Comparison of ENCODE assay signal across 27 mouse cellular contexts in genomic region chr3:21423139-21423538, GRCm38 (mm10).
"Had no signal": no experiment of that assay in that cellular context is flagged by ENCODE, and none has a peak within 500 bp of the region (broad histone marks: within the 10 kb centered on the region; RNA-seq: fewer than 3 reads in every experiment).

No protein-coding gene starts in this region.

- H3K27ac ChIP-seq: heart, embryonic 10.5 days; hindbrain, embryonic 10.5 days; hindbrain, embryonic 12.5 days; hindbrain, embryonic 14.5 days; intestine, embryonic 15.5 days; layer of hippocampus, adult 2 months; left cerebral cortex, adult 2 months; limb, embryonic 10.5 days; limb, embryonic 12.5 days; liver, embryonic 13.5 days; liver, embryonic 15.5 days had no signal

- H3K36me3 ChIP-seq: heart, embryonic 10.5 days; heart, embryonic 12.5 days; hindbrain, embryonic 10.5 days; hindbrain, embryonic 12.5 days; intestine, embryonic 15.5 days; limb, embryonic 10.5 days; limb, embryonic 12.5 days; liver, embryonic 13.5 days; liver, embryonic 15.5 days had no signal

- ATAC-seq: hindbrain, embryonic 16.5 days; inflammation-experienced regulatory T-cells, adult 6 months; intestine, embryonic 15.5 days; intestine, postnatal 0 days had no signal

- H3K4me2 ChIP-seq: heart, embryonic 12.5 days; hindbrain, embryonic 12.5 days; hindbrain, embryonic 14.5 days; intestine, embryonic 15.5 days; limb, embryonic 12.5 days; liver, embryonic 11.5 days; liver, embryonic 13.5 days; liver, embryonic 15.5 days had no signal

- H3K4me3 ChIP-seq: heart, embryonic 10.5 days; heart, embryonic 12.5 days; hindbrain, embryonic 10.5 days; hindbrain, embryonic 12.5 days; intestine, embryonic 15.5 days; layer of hippocampus, adult 2 months; left cerebral cortex, adult 2 months; limb, embryonic 10.5 days; limb, embryonic 12.5 days; liver, embryonic 13.5 days; liver, embryonic 15.5 days had no signal

- DNase-seq: gastrocnemius, postnatal 14 days; gastrocnemius, postnatal 36 days; heart, adult 18-20 months; heart, postnatal 10 days; heart, postnatal 4 days; kidney, adult 18-20 months; kidney, adult 8-10 months; kidney, postnatal 10 days; kidney, postnatal 25 days; kidney, postnatal 4 days; liver; liver, embryonic 13.5 days had no signal

- H3K4me1 ChIP-seq: hindbrain, embryonic 10.5 days; hindbrain, embryonic 12.5 days; limb, embryonic 12.5 days; liver, embryonic 13.5 days; liver, embryonic 15.5 days had no signal

- H3K27me3 ChIP-seq: heart, embryonic 12.5 days; hindbrain, embryonic 12.5 days; intestine, embryonic 15.5 days; limb, embryonic 12.5 days; liver, embryonic 13.5 days; liver, embryonic 15.5 days had no signal

- H3K9ac ChIP-seq: heart, embryonic 12.5 days; hindbrain, embryonic 12.5 days; hindbrain, embryonic 14.5 days; intestine, embryonic 15.5 days; limb, embryonic 12.5 days; liver, embryonic 13.5 days; liver, embryonic 15.5 days had no signal

- H3K9me3 ChIP-seq: heart, embryonic 10.5 days; heart, embryonic 12.5 days; hindbrain, embryonic 10.5 days; hindbrain, embryonic 12.5 days; intestine, embryonic 15.5 days; limb, embryonic 10.5 days; limb, embryonic 12.5 days; liver, embryonic 13.5 days; liver, embryonic 15.5 days had no signal
